Mouse (Mus musculus) left cerebral cortex, postnatal 10 days (tissue): ENCODE results near the gene Amhr2. TPM values are rescaled to one million over a fixed set of nuclear protein-coding genes. Genes with fewer than 3 reads are reported as not detected.

Source experiments
- DNase-seq, 2 experiments: peaks; one replicate each; pipeline ENCODE4 v3.0.0; 2021 to 2022; ENCODE audit warnings: low spot score in 2 of 2, mixed read lengths in 1 of 2; ENCODE audit errors: extremely low spot score in 1 of 2
- intact Hi-C: fragments of 180-260 bp; cut with DNase I; formaldehyde crosslinking; loops from one replicate; pipeline ENCODE4 v1.15.1; 2025
- total RNA-seq, 2 experiments: library from RNA; stranded (reverse); gene quantifications; 2 replicates each; pipeline ENCODE4 v1.2.3; 2021

Gene Amhr2
- total RNA-seq = under 1 TPM in 1 of 2 experiments, not detected in 1; 0.81 TPM

- intact Hi-C loops = no loop called here
- DNase-seq = no peak
These were observed at the start of gene Amhr2 for GRCm38 (mm10) chr15:102445146-102445545. Gene Amhr2 (plus strand): TSS chr15:102445367.

- DNase-seq = no peak
- intact Hi-C loops = no loop called here
These were observed 46.5 kb upstream of the Amhr2 start for GRCm38 (mm10) chr15:102398629-102399028.

- peak in 1 of 2 experiments; percentile 94 for DNase-seq
- intact Hi-C loops = no loop called here
These were observed 45.6 kb upstream of the Amhr2 start for GRCm38 (mm10) chr15:102399229-102400221.

- no peak for DNase-seq
- intact Hi-C loops = no loop called here
These were observed 44.6 kb upstream of the Amhr2 start for GRCm38 (mm10) chr15:102400476-102401045.

- intact Hi-C loops = no loop called here
- DNase-seq = no peak
These were observed 43.9 kb upstream of the Amhr2 start for GRCm38 (mm10) chr15:102401278-102401677.

- intact Hi-C loops = no loop called here
These were observed 43.0 kb upstream of the Amhr2 start for GRCm38 (mm10) chr15:102402210-102402609.

GRCm38 (mm10) chr15:102404608-102405488, 40.3 kb upstream of the Amhr2 start:
- intact Hi-C loops = no loop called here
- no peak for DNase-seq

More at GRCm38 (mm10) chr15:102402210-102402609, 43.0 kb upstream of the Amhr2 start:
- DNase-seq = no peak

- intact Hi-C loops = no loop called here
- DNase-seq = peak; percentile 98 to 100
These were observed 39.5 kb upstream of the Amhr2 start, which contains the start of gene Sp1 for GRCm38 (mm10) chr15:102405489-102406195. Gene Sp1 (plus strand): TSS chr15:102406143.

- intact Hi-C loops = no loop called here
- peak; percentile 45 to 92 for DNase-seq
These were observed 38.8 kb upstream of the Amhr2 start for GRCm38 (mm10) chr15:102406196-102406911.

- intact Hi-C loops = no loop called here
- no peak for DNase-seq
These were observed 38.1 kb upstream of the Amhr2 start for GRCm38 (mm10) chr15:102406912-102407580.

- no peak for DNase-seq
- intact Hi-C loops = no loop called here
These were observed 37.2 kb upstream of the Amhr2 start for GRCm38 (mm10) chr15:102407681-102408557.

- intact Hi-C loops = no loop called here
- no peak for DNase-seq
These were observed 36.5 kb upstream of the Amhr2 start for GRCm38 (mm10) chr15:102408558-102409130.

GRCm38 (mm10) chr15:102409286-102409685, 35.9 kb upstream of the Amhr2 start:
- intact Hi-C loops = no loop called here

GRCm38 (mm10) chr15:102411077-102411476, 34.1 kb upstream of the Amhr2 start:
- no peak for DNase-seq
- intact Hi-C loops = no loop called here

More at GRCm38 (mm10) chr15:102409286-102409685, 35.9 kb upstream of the Amhr2 start:
- no peak for DNase-seq

GRCm38 (mm10) chr15:102413687-102414086, 31.5 kb upstream of the Amhr2 start:
- intact Hi-C loops = no loop called here
- no peak for DNase-seq

- intact Hi-C loops = no loop called here
- no peak for DNase-seq
These were observed 27.6 kb upstream of the Amhr2 start for GRCm38 (mm10) chr15:102417524-102417923.
